Mouse (Mus musculus): ENCODE data around the gene Nol9.
"Not testable (repeated sequence)": the region's sequence is repeated elsewhere in the genome, so short reads cannot be mapped to it uniquely, and the experiment has no call there.

The Nol9 gene

DNA sequence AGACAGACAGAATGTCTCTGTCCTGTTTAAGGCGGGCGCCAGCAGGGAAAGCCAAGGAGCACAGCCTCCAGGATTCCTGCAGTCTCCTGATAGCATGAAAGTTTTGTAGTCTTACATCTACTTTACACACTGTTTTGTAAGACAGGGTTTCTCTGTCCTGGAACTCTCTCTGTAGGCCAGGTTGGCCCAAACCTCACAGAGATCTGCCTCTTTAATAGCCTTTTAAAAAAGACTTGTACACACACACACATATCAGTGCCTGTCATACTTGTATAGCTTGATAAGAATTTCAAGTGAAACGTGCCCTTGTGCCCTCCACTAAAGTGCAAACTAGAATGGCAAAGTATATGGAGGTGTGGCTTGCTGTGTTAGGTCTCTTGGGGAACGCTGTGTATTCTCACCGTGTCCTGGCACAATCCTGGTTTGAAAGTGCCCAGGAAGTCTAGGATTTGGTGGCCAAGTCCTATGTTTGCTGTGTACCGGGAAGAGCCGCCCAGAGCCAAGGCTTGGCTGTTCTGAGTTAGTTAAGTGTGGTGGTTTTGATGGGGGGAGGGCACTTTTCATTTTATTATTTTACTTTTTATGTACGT, 27.9 kb upstream of the Nol9 start:
- DNase-seq, result no peak

DNA sequence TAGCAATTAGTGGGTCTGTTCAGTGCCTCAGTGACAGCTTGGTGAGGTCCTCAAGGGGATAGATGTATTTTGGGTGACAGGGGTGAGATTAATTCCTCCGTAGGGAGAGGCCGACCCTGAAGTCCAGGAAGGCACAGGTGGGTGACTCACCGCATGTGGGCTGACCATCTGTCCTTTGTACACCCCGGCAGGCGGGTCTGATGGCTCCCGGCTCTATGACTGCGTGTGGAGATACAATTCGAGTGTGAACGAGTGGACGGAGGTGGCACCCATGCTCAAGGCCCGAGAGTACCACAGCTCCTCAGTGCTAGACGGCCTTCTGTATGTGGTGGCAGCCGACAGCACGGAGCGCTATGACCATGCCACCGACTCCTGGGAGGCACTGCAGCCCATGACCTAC, 27.0 kb upstream of the Nol9 start:
- DNase-seq, result no peak

DNA sequence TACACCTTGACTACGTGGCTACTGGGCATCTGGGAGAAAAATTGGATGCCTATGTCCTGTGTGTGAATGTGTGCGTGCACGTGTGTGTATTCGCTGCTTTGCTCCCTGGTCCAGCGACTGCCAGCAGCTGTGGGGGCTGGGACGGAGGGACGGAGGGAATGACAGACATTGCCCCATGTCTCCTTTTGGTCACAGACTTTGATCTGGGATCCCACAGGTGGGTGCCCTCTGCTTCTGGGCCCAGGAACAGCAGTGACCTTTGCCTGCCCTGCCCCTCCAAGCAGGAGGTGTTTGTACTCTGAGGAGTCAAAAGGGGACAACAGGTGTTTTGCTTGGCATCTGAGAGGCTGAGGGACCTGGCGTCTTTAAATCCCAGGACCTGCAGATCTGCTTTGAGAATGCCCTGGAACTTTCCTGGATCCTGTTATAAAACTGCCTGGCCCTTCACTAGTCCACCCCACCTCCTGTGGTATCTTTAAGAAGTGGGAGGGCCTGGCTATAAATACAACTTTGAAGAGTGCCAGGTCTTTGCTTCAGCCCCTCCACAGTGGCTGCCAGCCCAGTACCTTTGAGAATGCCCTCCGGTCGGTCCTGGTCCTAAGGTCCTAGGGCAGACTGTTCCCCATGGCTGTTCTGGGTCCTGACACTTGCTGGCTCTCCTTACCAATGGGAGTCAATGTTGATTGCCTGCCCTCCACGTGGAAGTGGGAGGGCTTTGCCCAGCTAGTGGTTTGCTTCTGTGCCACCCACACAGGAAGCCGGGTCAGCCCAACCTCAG, 25.9 kb upstream of the Nol9 start:
- DNase-seq, result no peak

DNA sequence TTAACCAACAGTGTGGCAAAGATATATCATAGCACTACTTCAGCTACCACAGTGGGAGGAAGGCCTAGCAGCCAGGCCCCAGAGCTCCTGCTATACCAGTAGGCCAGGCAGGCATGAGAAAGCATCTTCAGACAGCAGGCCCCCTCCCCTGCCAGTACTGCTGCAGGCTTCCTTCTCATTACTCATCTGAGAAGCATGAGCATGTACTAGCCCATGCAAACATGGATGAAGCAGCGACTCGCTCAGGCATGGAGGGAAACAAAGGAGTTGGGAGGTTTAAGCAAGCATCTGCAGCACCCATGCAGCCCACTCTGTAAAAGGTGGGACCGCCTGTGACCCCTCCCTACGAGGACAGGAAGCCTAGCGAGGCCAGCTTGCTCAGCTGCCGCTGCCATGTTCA, 20.0 kb upstream of the Nol9 start:
- no peak for DNase-seq

DNA sequence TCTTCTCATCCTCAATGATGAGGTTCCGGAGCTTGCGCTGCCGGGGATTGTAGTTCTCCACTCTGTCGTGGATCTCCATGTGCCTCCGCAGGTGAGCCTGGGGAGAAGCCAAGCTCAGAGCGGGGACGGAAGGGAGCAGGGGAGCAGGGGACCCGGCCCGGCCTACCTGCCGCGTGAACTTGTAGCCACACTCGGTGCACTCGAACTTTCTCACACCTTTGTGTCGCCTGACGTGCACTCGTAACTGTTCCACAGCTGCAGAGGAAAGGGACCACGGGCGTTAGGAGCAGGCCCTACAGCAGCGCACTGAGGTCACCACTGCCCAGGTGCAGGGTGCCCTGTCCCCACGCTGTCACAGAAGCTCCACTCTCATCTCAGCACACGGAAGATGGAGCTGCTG, 19.1 kb upstream of the Nol9 start:
- no peak for DNase-seq

DNA sequence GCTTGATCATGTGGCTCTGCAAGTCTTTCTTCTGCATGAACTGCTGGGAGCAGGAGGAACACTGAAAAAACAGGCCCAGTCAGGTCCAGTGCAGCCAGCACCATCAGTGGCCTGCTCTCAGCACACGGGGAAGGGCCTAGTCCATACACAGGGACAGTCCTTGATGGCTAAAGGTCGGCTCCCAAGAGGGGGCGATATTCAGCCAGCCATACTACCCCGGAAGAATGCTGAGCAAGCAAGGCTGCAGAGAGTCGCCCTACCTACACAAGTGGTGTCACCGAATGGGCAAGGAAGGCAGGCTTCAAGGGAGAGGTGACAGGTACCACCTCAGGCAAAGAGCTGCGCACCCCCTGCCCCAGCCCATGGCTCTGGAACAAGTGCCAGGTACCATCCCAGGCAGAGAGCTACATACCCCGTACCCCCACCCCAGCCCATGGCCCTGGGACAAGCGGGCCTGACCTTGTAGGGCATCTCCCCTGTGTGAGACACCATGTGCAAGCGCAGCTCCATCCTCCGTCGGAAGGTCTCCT, 17.5 kb upstream of the Nol9 start:
- no peak for DNase-seq

DNA sequence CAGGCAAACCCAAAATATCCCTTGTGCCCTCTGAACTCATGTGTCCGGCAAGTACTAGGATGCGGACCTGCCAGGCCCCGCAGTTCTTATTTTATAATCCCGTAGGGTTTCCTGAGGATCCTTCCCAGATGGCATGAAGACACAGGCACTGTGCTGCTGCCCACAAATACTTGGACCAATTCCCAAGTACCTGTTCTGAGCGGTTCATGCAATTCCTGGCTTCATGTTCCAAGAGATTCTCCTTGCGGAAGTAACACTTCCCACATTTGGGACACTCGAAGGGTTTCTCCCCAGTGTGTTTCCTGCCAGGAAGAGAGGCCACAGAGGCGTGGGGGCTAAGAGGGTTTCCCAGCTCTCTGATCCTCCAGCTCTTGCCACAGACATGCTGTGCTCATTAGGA, 16.6 kb upstream of the Nol9 start:
- no peak for DNase-seq

DNA sequence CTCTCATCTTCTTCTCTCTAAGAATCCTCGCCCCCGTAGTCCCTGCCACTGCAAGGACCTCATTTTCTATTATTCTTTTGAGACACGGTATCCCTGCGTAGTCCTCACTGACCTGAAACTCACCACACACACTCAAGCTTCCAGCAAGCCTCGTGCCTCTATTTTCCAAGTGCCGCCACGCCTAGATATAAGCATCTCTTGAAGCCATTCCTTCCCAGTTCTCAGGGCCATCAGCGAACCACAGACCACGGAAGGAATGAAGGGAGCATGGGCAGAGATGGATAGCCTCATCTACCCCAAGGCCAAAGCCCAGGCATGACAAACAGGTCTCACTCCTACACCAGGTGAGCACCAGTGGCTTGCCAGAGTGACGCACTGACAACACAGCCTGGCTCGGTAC, 14.6 kb upstream of the Nol9 start:
- DNase-seq, result no peak

DNA sequence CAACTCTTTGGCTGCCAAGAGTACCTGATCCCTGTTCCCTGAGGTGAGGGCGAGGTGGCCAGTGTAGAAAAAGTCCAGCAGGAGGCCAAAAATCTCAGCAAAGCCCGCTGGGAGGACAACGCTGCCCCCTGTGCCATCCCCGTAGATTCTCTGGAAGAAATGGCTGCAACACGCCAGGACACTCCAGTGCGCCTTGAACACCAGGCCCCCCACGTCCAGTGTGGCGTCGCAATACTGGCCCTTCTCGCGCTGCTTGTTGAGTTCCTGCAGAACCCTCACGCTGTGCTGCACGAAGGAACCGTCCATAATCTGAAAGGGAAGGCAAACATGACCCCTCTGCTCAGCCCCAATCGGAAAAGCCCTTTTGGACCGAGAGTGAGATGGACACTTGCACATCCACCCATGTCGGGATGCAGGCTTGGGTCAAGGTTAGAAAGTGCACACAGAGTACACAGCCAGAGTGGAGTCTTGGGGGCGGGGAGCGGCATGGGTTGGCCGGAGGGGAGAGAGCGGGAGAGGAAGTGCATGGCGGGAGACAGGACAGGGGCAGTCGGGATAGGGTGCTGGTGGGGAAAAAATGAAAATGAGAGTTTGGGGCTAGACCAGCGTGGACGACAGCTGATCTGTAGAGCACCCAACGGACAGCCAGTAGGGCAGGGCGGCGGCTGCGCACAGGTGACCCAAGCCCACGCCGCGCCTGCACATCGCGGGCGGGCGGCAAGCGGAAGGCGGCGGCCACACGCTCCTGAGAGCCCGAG, 12.2 kb upstream of the Nol9 start:
- no peak for DNase-seq

DNA sequence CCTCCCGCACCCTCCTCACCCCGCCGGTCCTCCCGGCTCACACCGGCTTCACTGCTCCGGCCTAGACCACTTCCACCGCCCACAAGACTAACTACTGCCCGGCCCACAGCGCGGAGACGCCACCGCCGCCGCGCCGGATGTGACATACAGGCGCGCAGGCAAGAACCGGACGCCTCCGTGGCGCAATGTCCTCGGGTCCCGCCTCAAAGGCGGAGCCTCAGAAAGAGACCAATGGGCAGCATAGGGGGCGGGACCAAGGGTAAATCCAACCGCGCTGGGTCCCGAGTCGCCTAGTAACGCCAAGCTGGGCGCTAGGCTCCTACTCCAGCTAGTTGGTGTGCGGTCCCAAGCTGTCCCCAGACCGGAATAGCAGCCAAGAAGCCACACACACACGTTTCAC, 11.6 kb upstream of the Nol9 start, which contains the start of gene Zbtb48:
Zbtb48 (minus strand) TSS at position 148 of the 400 bp plus-strand sequence.
- peak; percentile 96 for DNase-seq

DNA sequence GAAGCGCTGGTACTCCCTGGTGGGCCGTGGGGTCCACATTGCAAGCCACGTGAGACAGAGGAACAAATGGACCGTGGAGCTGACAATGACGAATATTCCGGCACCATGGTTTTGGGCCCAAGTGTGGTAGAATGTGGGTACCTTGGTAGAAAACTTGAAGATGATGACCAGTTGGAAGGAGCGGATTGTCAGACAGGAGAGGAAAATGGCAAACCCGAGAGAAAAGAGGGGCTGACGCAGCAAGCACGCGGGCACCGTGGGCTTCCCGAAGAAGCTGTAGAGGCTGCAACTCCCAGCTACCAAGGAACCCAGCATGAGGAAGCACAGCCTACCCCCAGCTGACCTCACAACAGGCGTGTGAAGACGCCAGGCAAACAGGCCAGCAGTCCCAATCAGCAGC, 10.7 kb upstream of the Nol9 start:
- DNase-seq, result no peak

DNA sequence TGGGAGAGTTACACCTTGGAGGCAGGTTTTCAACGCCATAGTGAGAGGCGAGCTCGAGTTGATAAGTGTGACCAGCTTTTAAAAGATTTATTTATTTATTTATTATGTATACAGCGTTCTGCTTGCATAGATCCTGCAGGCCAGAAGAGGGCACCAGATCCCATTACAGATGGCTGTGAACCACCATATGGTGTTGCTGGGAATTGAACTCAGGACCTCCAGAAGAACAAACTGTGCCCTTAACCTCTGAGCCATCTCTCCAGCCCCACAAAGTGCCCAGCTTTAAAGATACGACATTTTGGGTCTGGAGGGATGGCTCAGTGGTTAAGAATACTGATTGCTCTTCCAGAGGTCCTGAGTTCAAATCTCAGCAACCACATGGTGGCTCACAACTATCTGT, 10.0 kb upstream of the Nol9 start:
- DNase-seq, result peak; percentile 33

DNA sequence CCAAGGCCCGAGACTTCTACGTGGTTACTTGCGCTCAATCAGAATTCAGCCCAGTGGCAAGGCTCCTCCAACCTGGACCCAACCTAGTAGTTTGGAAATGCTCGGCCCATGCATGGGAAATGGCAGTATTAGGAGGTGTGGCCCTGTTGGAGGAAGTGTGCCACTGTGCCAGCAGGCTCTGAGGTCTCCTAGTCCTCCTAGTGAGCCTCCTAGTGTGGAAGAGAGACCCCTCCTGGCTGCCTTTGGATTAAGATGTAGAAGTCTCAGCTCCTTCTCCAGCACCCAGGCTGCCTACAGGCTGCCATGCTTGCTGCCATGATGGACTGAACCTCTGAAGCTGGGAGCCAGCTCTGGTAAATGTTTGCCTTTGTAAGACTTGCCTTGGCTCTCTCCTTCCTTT, 9.1 kb upstream of the Nol9 start:
- peak; percentile 29 for DNase-seq

DNA sequence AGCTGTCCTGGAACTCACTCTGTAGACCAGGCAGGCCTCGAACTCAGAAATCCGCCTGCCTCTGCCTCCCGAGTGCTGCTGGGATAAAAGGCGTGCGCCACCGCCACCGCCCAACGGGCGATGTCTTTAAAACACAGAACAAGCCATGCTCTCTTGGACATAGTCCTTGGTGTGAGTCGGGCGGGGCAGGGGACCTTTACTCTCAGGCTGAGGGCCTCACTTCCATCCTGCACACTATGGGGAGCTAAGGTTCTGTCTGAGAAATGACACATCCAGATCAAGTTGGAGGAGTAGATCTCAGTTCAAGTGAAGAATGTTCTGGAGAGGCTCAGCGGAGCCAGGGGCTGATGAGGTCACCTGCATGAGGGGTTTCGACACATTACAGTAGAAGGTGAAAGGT, 6.2 kb upstream of the Nol9 start:
- no peak for DNase-seq

DNA sequence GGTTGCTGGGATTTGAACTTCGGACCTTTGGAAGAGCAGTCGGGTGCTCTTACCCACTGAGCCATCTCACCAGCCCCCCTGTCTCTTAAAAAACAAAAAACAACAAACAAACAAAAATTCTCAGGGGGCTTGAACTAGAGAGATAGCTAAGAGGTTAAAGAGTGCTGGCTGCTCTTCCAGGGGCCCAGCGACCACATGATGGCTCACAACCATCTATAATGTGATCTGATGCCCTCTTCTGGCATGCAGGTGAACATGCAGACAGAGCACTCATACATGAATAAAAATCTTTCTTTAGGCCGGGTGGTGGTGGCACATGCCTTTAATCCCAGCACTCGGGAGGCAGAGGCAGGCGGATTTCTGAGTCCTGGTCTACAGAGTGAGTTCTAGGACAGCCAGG, 2.7 kb upstream of the Nol9 start:
- not testable (repeated sequence) for DNase-seq

DNA sequence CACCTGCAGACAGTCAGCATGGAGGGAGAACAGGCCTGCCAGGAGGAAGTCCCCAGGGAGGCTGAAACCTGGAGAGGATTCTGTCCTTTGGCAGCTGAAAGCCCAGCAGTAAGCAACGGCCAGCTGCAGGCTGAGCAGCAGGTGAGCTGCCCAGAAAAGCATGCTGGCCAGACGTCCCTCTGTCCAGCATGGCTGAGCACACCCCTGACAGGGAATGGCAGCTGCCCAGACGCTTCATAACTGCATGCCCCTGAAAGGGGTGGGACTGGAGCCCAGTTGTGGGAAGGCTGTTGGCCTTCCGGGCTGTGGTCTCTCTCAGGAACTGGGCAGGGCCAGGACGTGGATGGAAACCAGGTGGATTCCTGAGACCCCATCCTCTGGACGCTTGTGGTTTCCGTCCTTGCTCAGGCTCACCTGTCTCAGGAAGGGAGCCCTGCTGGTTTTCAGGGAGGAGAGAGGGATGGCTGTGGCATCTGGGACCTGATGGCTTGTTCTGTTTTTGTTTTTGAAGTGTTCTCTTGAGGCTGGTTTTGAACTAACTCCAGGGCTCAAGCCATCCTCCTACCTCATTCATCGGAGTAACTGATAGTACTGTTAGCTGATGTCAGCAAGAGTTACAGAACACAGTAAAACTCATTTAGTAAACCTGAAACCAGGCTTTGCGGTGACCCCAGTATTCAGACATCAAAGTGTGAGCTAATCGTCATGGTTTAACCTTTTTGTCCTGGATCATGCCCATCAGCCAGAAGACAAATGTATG, 716 bp upstream of the Nol9 start, which contains the start of gene Tas1r1:
Tas1r1 (minus strand) TSS at position 344 of the 760 bp plus-strand sequence.
- DNase-seq, result no peak

DNA sequence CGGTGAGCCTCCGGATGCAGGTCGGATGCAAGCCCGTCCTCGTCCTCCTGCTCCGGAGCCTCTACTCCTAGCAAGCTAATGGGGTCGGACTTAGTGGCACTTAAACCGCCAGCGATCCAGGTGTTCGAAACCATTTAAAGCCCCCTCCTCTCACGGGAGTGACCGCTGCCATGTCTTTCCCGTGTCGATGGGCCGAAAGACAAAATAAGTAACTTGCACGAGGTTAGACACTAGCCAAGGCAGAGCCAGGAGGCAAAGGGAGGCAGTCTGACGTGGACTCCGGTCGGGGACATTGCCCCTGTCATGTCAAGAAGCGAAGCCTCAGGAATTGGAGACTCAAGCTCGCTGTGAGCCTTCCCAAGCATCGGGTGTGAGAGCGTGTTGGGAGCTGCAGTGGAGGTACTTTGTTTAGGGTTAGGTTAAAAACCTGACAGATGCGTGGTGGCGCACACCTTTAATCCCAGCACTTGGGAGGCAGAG, 750 bp downstream of the Nol9 start:
- no peak for DNase-seq

DNA sequence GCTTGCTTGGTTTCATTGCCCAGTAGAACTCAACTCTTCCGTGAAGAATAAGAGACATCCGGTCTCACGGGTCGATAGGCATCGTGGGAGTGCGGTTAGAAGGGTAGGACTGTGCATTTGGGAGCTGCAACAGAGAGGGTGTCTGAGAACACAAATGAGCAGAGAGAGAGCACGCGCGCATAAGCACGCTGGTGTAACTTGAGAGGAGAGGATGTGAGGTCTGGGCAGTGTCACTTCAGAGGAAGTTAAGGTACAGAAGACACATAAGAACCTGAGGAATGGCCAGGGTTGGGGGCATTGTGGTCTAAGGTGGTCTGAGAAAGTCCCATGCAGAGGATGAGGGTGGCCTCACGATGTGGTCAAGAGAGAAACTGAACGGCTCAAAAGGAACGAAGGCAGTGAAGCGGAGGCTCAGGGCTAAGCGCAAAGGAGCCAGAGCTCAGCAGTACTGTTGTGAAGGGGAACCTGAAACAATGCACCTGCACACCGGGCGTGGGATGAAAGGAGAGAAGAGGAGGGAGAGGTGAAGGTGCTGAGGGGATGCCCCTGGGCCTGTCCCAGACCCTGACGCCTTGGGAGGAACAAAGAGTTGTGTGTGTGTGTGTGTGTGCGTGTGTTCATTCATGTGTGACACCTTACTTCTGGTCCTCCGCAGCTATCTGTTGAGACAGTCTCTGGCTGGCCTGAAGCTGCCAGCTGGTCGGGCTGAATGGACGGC, 3.0 kb downstream of the Nol9 start:
- no peak for DNase-seq

DNA sequence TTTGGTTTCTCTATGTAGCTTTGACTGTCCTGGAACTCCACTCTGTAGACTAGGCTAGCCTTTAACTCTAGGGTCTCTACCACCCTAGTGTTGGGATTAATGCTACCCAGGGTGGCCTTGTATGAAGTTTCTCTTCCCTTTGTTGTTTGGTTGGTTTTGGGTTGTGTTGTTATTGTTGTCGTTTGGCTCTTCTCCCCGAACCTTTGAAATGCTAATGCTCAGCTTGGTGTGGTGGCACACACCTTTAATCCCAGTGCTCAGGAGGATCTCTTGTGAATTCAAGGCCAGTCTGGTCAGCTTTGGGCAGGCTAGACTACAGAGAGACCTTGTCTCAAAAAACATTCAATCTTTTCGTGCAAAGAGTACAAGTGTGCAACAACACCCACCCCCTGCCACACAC, 4.0 kb downstream of the Nol9 start:
- no peak for DNase-seq

DNA sequence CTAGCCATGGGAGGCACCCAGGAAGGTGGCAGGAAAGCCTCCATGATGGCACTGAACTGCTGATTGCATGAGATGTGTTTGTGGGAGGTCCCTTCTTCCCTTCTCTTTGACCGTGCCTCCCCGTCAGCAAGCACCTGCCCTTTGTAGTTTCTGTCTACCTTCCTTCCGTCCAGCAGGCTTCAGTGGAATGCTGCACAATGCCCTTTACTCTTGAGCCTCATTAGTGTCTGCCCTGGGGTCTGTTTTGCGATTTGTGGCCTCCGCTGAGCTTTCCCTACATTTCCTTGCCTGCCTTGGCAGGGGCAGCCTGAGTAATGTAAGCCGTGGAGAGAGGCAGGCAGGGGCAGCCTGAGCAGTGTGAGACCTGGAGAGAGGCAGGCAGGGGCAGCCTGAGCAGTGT, 5.5 kb downstream of the Nol9 start:
- DNase-seq, result no peak

DNA sequence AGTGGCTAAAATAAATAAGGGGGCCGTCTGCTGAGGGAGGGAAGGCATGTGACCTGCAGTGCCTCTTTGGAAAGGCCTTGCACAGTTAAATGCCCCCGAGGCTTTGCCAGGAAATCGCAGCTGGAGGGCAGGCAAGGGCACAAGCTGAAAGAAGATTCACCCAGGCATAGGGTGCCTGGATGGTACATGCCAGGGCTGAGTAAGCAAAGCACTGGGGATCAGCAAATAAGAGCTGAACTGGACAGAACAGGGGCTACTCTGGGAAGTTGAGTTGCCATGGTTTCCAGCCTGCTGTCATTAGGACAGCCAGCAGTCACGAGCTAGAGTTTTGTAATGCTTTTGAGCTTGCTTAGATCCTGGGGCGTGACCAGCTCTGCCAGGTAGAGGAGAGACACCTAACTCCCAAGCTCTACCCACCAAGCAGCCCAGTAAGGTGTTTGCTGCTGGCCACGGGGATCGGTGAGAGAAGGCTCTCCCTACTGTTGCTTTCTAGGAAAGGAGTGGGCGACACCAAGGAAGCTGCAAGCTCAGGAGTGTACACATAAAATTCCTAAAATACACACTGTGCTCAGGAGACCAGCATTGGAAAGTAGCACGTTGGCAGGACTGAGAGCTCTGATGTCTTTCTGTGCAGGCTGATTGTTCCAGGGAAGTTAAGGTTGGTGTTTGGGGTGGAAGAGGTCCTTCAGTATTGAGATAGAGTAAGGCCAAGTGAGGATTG, 23.4 kb downstream of the Nol9 start:
- DNase-seq, result no peak
